Mouse (Mus musculus): ENCODE measurements around the gene Acsl6. TPM values are rescaled to one million over a fixed set of nuclear protein-coding genes. Genes with fewer than 3 reads are reported as not detected.

The Acsl6 gene
- polyA plus RNA-seq, 2 experiments = 0.85 to 1.1 TPM

GRCm38 (mm10) chr11:54353121-54353576, 49.6 kb downstream of the Acsl6 start:
- ATAC-seq (ENCODE audit: insufficient read depth) (no peak), DNase-seq (ENCODE audit: low read depth in 3 of 3, low spot score in 3 of 3) (no peak)
- no peaks in the 10 kb centered on the region for H3K27me3 ChIP-seq (ENCODE audit: control insufficient read depth, insufficient read depth, low read length)
- no peaks in the 10 kb centered on the region for H3K4me1 ChIP-seq (replicated peaks; ENCODE audit: control insufficient read depth in 2 of 2, insufficient read depth in 2 of 2, low read length in 1 of 2)
- H3K9ac ChIP-seq (replicated peaks) = no peak overlapping the region
- H3K36me3 ChIP-seq (replicated peaks; ENCODE audit: control insufficient read depth, insufficient read depth, low read depth) = no peaks in the 10 kb centered on the region
- no peaks in the 10 kb centered on the region for H3K9me3 ChIP-seq (ENCODE audit: control insufficient read depth, low read length)
- no peak overlapping the region for H3K4me3 ChIP-seq (ENCODE audit: insufficient read depth in 1 of 2, low read depth in 2 of 2, low read length in 2 of 2)
- WGBS (ENCODE audit: insufficient replicate concordance) = 59% methylated on average over 8 of the region's 8 CpGs
- TF ChIP-seq CTCF (IDR thresholded peaks at IDR 0.05; ENCODE audit: low read depth) (no peak), EP300 (IDR thresholded peaks at IDR 0.05; ENCODE audit: low read depth) (no peak)
- no peak overlapping the region for H3K4me2 ChIP-seq (ENCODE audit: low read depth)
- no peak overlapping the region for H3K27ac ChIP-seq

DNA sequence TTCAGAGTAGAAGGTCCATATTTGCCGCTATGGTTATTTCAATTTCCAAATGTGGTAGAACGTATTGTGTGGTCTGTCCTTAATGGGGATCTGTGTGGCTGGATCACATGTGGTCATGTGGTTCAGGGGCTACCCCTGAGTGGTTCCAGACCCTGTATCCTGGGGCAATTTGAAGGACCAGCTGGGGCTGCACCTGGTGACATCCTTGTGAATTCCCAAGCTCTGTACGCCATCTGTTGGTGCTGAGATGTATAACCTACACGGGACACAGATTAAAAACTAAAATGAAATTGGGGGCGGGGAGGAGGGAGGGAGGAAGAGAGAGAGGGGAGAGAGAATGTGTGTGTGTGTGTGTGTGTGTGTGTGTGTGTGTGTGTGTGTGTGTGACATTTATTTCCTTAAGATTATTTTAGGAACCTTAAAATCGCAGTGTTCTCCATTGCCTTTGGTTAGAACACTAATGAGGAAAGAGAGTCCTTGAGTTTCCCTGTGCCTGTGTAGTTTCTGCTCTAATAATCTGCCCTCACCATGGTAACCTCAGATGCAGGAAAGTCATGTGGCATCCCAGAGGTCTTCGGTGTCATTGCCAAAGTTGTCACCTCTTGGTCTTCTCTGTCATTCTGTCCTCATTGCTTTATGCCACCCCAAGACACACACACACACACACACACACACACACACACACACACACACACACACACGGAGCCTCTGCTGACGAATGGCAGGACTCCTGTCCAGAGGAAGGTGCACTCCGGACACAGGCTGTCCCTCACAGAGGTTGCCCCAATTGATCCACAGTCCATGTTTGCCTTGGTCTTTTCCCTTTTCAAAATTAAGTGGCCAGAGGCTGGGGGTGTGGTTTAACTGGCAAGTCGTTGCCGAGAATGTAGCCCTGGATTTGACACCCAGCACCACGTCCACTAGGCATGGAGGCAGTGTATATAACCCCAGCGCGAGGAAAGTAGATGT, 51.3 kb downstream of the Acsl6 start:
- no peak for ATAC-seq (ENCODE audit: insufficient read depth)
- no peak overlapping the region for H3K9ac ChIP-seq (replicated peaks)
- H3K36me3 ChIP-seq (replicated peaks; ENCODE audit: control insufficient read depth, insufficient read depth, low read depth) = no peaks in the 10 kb centered on the region
- TF ChIP-seq EP300 (IDR thresholded peaks at IDR 0.05; ENCODE audit: low read depth) (no peak), CTCF (IDR thresholded peaks at IDR 0.05; ENCODE audit: low read depth) (peak; percentile 53)
- no peaks in the 10 kb centered on the region for H3K27me3 ChIP-seq (ENCODE audit: control insufficient read depth, insufficient read depth, low read length)
- no peak overlapping the region for H3K4me3 ChIP-seq (ENCODE audit: insufficient read depth in 1 of 2, low read depth in 2 of 2, low read length in 2 of 2)
- peak in 1 of 3 experiments; percentile 7 for DNase-seq (ENCODE audit: low read depth in 3 of 3, low spot score in 3 of 3)
- WGBS (ENCODE audit: insufficient replicate concordance) = 39% methylated on average over 15 of the region's 15 CpGs
- no peaks in the 10 kb centered on the region for H3K9me3 ChIP-seq (ENCODE audit: control insufficient read depth, low read length)
- no peak overlapping the region for H3K4me2 ChIP-seq (ENCODE audit: low read depth)
- H3K4me1 ChIP-seq (replicated peaks; ENCODE audit: control insufficient read depth in 2 of 2, insufficient read depth in 2 of 2, low read length in 1 of 2) = no peaks in the 10 kb centered on the region
- H3K27ac ChIP-seq = no peak overlapping the region

DNA sequence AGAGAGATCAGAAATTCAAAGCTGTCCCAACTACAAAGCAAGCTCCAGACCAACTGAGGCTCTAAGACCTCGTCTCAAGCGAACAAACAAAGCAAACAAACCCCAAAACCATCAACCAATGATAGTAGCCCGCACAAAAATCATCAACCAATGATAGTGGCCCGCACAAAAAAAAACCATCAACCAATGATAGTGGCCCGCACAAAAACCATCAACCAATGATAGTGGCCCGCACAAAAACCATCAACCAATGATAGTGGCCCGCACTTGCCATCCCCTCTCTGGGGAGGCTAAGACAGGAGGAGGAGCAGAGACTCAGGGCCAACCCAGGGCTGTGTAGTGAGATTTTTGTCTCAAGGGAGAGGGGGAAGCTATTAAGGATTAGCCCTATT, 52.0 kb downstream of the Acsl6 start:
- no peak for DNase-seq (ENCODE audit: low read depth in 3 of 3, low spot score in 3 of 3)

GRCm38 (mm10) chr11:54356676-54357075, 53.1 kb downstream of the Acsl6 start:
- WGBS (ENCODE audit: insufficient replicate concordance) = 32% methylated on average over 4 of the region's 4 CpGs
- Histone ChIP-seq H3K4me3 (ENCODE audit: insufficient read depth in 1 of 2, low read depth in 2 of 2, low read length in 2 of 2) (no peak overlapping the region), H3K4me1 (replicated peaks; ENCODE audit: control insufficient read depth in 2 of 2, insufficient read depth in 2 of 2, low read length in 1 of 2) (no peaks in the 10 kb centered on the region), H3K27ac (no peak overlapping the region), H3K27me3 (ENCODE audit: control insufficient read depth, insufficient read depth, low read length) (no peaks in the 10 kb centered on the region), H3K36me3 (replicated peaks; ENCODE audit: control insufficient read depth, insufficient read depth, low read depth) (no peaks in the 10 kb centered on the region), H3K9ac (replicated peaks) (no peak overlapping the region), H3K9me3 (ENCODE audit: control insufficient read depth, low read length) (no peaks in the 10 kb centered on the region), H3K4me2 (ENCODE audit: low read depth) (no peak overlapping the region)
- TF ChIP-seq EP300 (IDR thresholded peaks at IDR 0.05; ENCODE audit: low read depth) (no peak), CTCF (IDR thresholded peaks at IDR 0.05; ENCODE audit: low read depth) (peak; percentile 62)
- ATAC-seq (ENCODE audit: insufficient read depth) (no peak), DNase-seq (ENCODE audit: low read depth in 3 of 3, low spot score in 3 of 3) (peak in 1 of 3 experiments; percentile 9)

More for the DNA sequence above, 52.0 kb downstream of the Acsl6 start:
- no peak overlapping the region for H3K4me3 ChIP-seq (ENCODE audit: insufficient read depth in 1 of 2, low read depth in 2 of 2, low read length in 2 of 2)
- no peak overlapping the region for H3K4me2 ChIP-seq (ENCODE audit: low read depth)
- no peak for ATAC-seq (ENCODE audit: insufficient read depth)
- WGBS (ENCODE audit: insufficient replicate concordance) = 43% methylated on average over 7 of the region's 7 CpGs
- no peaks in the 10 kb centered on the region for H3K27me3 ChIP-seq (ENCODE audit: control insufficient read depth, insufficient read depth, low read length)
- TF ChIP-seq CTCF (IDR thresholded peaks at IDR 0.05; ENCODE audit: low read depth) (no peak), EP300 (IDR thresholded peaks at IDR 0.05; ENCODE audit: low read depth) (no peak)
- H3K9me3 ChIP-seq (ENCODE audit: control insufficient read depth, low read length) = no peaks in the 10 kb centered on the region
- no peaks in the 10 kb centered on the region for H3K36me3 ChIP-seq (replicated peaks; ENCODE audit: control insufficient read depth, insufficient read depth, low read depth)
- no peak overlapping the region for H3K27ac ChIP-seq
- no peaks in the 10 kb centered on the region for H3K4me1 ChIP-seq (replicated peaks; ENCODE audit: control insufficient read depth in 2 of 2, insufficient read depth in 2 of 2, low read length in 1 of 2)
- H3K9ac ChIP-seq (replicated peaks) = no peak overlapping the region

DNA sequence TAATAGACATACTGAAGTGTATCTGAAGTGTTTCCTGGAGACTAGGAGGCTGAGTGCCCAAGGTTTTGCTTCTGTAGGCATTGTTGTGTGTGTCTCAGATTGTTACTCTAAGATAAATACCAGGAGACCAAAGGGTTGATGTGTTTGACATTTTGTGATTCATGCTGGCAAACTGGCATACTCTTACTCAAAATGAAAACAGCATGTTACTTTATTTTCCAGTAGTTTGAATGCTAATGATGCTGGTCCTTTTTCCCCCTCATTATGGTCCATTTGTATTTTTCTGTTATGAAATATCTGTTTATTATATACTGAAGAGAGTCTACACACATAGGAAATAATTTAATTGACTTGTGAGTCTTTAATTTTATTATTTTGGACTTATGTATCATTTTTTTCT, 69.0 kb downstream of the Acsl6 start:
- H3K36me3 ChIP-seq (replicated peaks; ENCODE audit: control insufficient read depth, insufficient read depth, low read depth) = no peaks in the 10 kb centered on the region
- DNase-seq (ENCODE audit: low read depth in 3 of 3, low spot score in 3 of 3) (no peak), ATAC-seq (ENCODE audit: insufficient read depth) (no peak)
- no peaks in the 10 kb centered on the region for H3K9me3 ChIP-seq (ENCODE audit: control insufficient read depth, low read length)
- H3K27ac ChIP-seq = no peak overlapping the region
- H3K4me3 ChIP-seq (ENCODE audit: insufficient read depth in 1 of 2, low read depth in 2 of 2, low read length in 2 of 2) = no peak overlapping the region
- no peak for TF ChIP-seq EP300 (IDR thresholded peaks at IDR 0.05; ENCODE audit: low read depth)
- TF ChIP-seq CTCF (IDR thresholded peaks at IDR 0.05; ENCODE audit: low read depth) = no peak
- no peak overlapping the region for H3K4me2 ChIP-seq (ENCODE audit: low read depth)
- no peaks in the 10 kb centered on the region for H3K27me3 ChIP-seq (ENCODE audit: control insufficient read depth, insufficient read depth, low read length)
- no peaks in the 10 kb centered on the region for H3K4me1 ChIP-seq (replicated peaks; ENCODE audit: control insufficient read depth in 2 of 2, insufficient read depth in 2 of 2, low read length in 1 of 2)
- H3K9ac ChIP-seq (replicated peaks) = no peak overlapping the region

Measured in liver, embryonic 14.5 days (tissue).